Mouse (Mus musculus): ENCODE measurements at regions not wholly inside any gene's neighbourhood (a gene's known extent, or its start where the extent isn't known, plus 50 kb on each side); places are given as distances from the start of the nearest gene placed in this dataset.

GRCm38 (mm10) chr5:75762374-75762773 is 187.7 kb downstream of the Kit start:
- Histone ChIP-seq H3K9me3 (ENCODE audit: control insufficient read depth, low read length) (no peaks in the 10 kb centered on the region), H3K9ac (replicated peaks; ENCODE audit: low read depth, low read length) (no peak overlapping the region), H3K36me3 (ENCODE audit: control insufficient read depth, insufficient read depth, low read length) (no peaks in the 10 kb centered on the region), H3K4me3 (ENCODE audit: low read depth, low read length) (no peak overlapping the region), H3K4me1 (ENCODE audit: control insufficient read depth, insufficient read depth, low read length) (no peaks in the 10 kb centered on the region), H3K27me3 (ENCODE audit: control insufficient read depth, insufficient read depth, low read length) (no peaks in the 10 kb centered on the region), H3K27ac (ENCODE audit: low read depth, low read length) (peak overlapping the region; percentile 22; the same call in 1 of the 2 replicates), H3K4me2 (ENCODE audit: low read depth, low read length) (no peak overlapping the region)
- 74% methylated on average over 6 of the region's 6 CpGs for whole genome bisulfite sequencing
- peak; percentile 51; the same call in 1 of the 2 replicates for ATAC-seq (ENCODE audit: low read depth)

DNA sequence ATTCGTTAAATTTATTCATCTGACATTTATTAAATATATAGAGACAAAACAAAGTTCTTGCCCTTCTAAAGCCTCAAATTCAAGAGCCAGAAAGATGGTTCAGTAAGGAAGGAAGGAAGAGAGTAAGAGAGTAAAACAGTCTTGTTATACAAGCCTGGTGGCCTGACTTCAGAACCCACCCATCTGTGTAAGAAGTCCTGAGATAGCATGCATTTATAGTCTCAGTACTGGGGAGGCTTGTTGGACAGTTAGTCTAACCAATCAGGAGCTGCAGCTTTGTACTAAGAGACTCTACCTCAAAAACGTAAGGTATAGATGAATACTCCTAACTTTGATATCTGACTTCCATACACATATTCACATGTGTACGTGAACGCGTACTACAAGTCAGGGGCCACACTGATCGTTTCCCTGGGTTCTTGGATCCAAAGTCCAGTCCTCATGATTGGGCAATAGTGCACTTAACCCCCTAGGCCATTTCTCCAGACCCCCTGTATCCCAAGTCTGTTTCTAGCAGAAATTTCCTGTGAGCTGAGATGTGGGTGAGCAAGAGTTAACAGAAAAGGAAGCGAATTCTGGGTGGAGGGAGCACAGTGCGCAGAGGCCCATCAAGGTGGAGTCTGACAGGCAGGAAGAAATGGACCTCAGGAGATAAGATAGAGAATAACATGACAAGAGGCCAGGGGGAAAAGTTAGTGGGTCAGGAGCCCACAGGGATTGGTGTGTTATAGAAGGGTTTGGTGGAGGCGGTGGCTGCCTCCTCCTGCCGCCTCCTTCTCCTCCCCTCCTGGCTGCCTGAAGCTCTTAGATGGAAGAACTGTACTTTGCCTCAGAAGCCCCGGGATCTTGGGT is 187.0 kb downstream of the Kit start:
- Histone ChIP-seq H3K27me3 (ENCODE audit: control insufficient read depth, insufficient read depth, low read length) (no peaks in the 10 kb centered on the region), H3K4me2 (ENCODE audit: low read depth, low read length) (no peak overlapping the region), H3K4me1 (ENCODE audit: control insufficient read depth, insufficient read depth, low read length) (no peaks in the 10 kb centered on the region), H3K9ac (replicated peaks; ENCODE audit: low read depth, low read length) (no peak overlapping the region), H3K4me3 (ENCODE audit: low read depth, low read length) (no peak overlapping the region), H3K27ac (ENCODE audit: low read depth, low read length) (no peak overlapping the region), H3K9me3 (ENCODE audit: control insufficient read depth, low read length) (no peaks in the 10 kb centered on the region), H3K36me3 (ENCODE audit: control insufficient read depth, insufficient read depth, low read length) (no peaks in the 10 kb centered on the region)
- ATAC-seq (ENCODE audit: low read depth): no peak
- 85% methylated on average over 10 of the region's 11 CpGs for WGBS

DNA sequence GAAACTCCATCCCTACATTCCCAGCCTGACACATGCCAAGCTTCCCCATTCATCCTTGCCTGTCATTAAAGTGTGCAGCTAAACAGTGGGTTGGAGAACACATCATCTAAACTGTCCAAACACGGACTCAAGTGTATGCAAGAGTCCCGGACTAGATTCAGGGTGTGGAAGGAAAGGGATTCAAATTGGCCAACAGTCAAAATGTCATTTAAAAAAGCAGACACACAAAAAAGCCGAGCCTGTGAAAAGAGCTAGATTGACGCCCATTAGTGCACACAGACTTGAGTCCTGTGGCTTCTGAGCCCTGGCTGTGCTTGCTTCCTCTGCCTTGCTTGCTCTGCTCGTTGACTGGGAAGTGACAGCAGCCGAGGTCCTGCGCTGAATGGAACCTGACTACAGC is 181.5 kb downstream of the Kit start:
- Histone ChIP-seq H3K4me1 (ENCODE audit: control insufficient read depth, insufficient read depth, low read length) (no peaks in the 10 kb centered on the region), H3K27me3 (ENCODE audit: control insufficient read depth, insufficient read depth, low read length) (no peaks in the 10 kb centered on the region), H3K4me3 (ENCODE audit: low read depth, low read length) (no peak overlapping the region), H3K4me2 (ENCODE audit: low read depth, low read length) (no peak overlapping the region), H3K9me3 (ENCODE audit: control insufficient read depth, low read length) (no peaks in the 10 kb centered on the region), H3K36me3 (ENCODE audit: control insufficient read depth, insufficient read depth, low read length) (no peaks in the 10 kb centered on the region), H3K9ac (replicated peaks; ENCODE audit: low read depth, low read length) (no peak overlapping the region), H3K27ac (ENCODE audit: low read depth, low read length) (no peak overlapping the region)
- 69% methylated on average over 7 of the region's 7 CpGs for whole genome bisulfite sequencing
- ATAC-seq (ENCODE audit: low read depth): no peak

GRCm38 (mm10) chr5:75754356-75754755 is 179.6 kb downstream of the Kit start:
- H3K4me3 ChIP-seq (ENCODE audit: low read depth, low read length): no peak overlapping the region
- no peak overlapping the region for H3K4me2 ChIP-seq (ENCODE audit: low read depth, low read length)
- H3K4me1 ChIP-seq (ENCODE audit: control insufficient read depth, insufficient read depth, low read length): no peaks in the 10 kb centered on the region
- WGBS: 40% methylated on average over 7 of the region's 7 CpGs
- no peaks in the 10 kb centered on the region for H3K36me3 ChIP-seq (ENCODE audit: control insufficient read depth, insufficient read depth, low read length)
- no peak for ATAC-seq (ENCODE audit: low read depth)
- H3K9ac ChIP-seq (replicated peaks; ENCODE audit: low read depth, low read length): no peak overlapping the region
- H3K27me3 ChIP-seq (ENCODE audit: control insufficient read depth, insufficient read depth, low read length): no peaks in the 10 kb centered on the region
- H3K27ac ChIP-seq (ENCODE audit: low read depth, low read length): no peak overlapping the region; the same call in 1 of the 2 replicates
- H3K9me3 ChIP-seq (ENCODE audit: control insufficient read depth, low read length): no peaks in the 10 kb centered on the region

DNA sequence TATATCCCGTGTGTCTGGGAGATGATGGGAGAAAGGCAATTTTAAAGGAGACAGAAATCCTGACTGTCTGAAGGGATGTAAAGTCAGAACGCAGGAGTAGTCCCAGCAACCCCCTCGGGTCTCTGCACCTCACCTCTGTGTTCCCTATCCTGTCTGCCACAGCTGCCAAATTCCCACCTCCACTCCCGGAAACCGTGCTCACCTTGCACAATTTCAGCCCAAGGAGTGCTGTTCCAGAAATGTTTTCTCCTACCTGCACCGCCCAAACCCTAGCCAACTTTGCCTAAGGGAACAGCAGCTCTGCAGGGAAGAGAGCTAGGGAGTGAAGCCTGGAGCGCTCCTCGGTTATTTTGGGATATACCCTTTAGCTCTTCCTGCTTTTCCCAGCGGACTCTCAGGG is 170.6 kb downstream of the Kit start:
- Histone ChIP-seq H3K9me3 (ENCODE audit: control insufficient read depth, low read length) (no peaks in the 10 kb centered on the region), H3K4me3 (ENCODE audit: low read depth, low read length) (no peak overlapping the region), H3K4me2 (ENCODE audit: low read depth, low read length) (no peak overlapping the region), H3K36me3 (ENCODE audit: control insufficient read depth, insufficient read depth, low read length) (no peaks in the 10 kb centered on the region), H3K9ac (replicated peaks; ENCODE audit: low read depth, low read length) (no peak overlapping the region), H3K27ac (ENCODE audit: low read depth, low read length) (no peak overlapping the region), H3K27me3 (ENCODE audit: control insufficient read depth, insufficient read depth, low read length) (no peaks in the 10 kb centered on the region), H3K4me1 (ENCODE audit: control insufficient read depth, insufficient read depth, low read length) (no peaks in the 10 kb centered on the region)
- 85% methylated on average over 9 of the region's 9 CpGs for WGBS
- ATAC-seq (ENCODE audit: low read depth): no peak

GRCm38 (mm10) chr5:75744475-75745045 is 169.8 kb downstream of the Kit start:
- WGBS: 13% methylated on average over 5 of the region's 6 CpGs
- H3K4me2 ChIP-seq (ENCODE audit: low read depth, low read length): no peak overlapping the region
- H3K4me1 ChIP-seq (ENCODE audit: control insufficient read depth, insufficient read depth, low read length): no peaks in the 10 kb centered on the region
- H3K4me3 ChIP-seq (ENCODE audit: low read depth, low read length): no peak overlapping the region
- H3K9me3 ChIP-seq (ENCODE audit: control insufficient read depth, low read length): no peaks in the 10 kb centered on the region
- H3K27me3 ChIP-seq (ENCODE audit: control insufficient read depth, insufficient read depth, low read length): no peaks in the 10 kb centered on the region
- H3K9ac ChIP-seq (replicated peaks; ENCODE audit: low read depth, low read length): no peak overlapping the region
- no peaks in the 10 kb centered on the region for H3K36me3 ChIP-seq (ENCODE audit: control insufficient read depth, insufficient read depth, low read length)
- no peak overlapping the region for H3K27ac ChIP-seq (ENCODE audit: low read depth, low read length)
- no peak for ATAC-seq (ENCODE audit: low read depth)

DNA sequence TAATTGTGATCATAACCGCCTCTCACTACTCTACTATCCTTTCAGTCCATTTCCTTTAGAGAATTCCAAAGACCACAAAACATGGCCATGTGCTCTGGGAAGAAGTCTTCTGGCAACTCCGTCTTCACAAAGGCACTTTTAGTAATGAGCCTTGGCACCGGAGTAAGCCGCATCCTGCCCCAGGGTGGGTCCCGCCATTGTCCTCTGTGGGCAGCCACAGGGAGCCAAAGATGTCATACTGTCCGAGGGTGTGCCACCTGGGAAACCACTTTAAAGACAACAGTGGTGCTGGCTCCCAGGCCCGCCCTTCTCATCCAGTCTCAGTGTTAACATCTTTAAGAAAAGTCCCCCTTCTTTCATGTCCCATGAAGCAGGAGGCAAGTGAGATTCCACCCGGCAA is 164.6 kb downstream of the Kit start:
- whole genome bisulfite sequencing: 52% methylated on average over 8 of the region's 8 CpGs
- Histone ChIP-seq H3K27me3 (ENCODE audit: control insufficient read depth, insufficient read depth, low read length) (no peaks in the 10 kb centered on the region), H3K4me2 (ENCODE audit: low read depth, low read length) (no peak overlapping the region), H3K4me1 (ENCODE audit: control insufficient read depth, insufficient read depth, low read length) (no peaks in the 10 kb centered on the region), H3K4me3 (ENCODE audit: low read depth, low read length) (no peak overlapping the region), H3K36me3 (ENCODE audit: control insufficient read depth, insufficient read depth, low read length) (no peaks in the 10 kb centered on the region), H3K9me3 (ENCODE audit: control insufficient read depth, low read length) (no peaks in the 10 kb centered on the region), H3K9ac (replicated peaks; ENCODE audit: low read depth, low read length) (no peak overlapping the region), H3K27ac (ENCODE audit: low read depth, low read length) (no peak overlapping the region; the same call in 1 of the 2 replicates)
- ATAC-seq (ENCODE audit: low read depth): no peak

- ATAC-seq (ENCODE audit: low read depth): no peak
- H3K4me3 ChIP-seq (ENCODE audit: low read depth, low read length): no peak overlapping the region
- H3K9ac ChIP-seq (replicated peaks; ENCODE audit: low read depth, low read length): no peak overlapping the region
- no peaks in the 10 kb centered on the region for H3K27me3 ChIP-seq (ENCODE audit: control insufficient read depth, insufficient read depth, low read length)
- no peaks in the 10 kb centered on the region for H3K4me1 ChIP-seq (ENCODE audit: control insufficient read depth, insufficient read depth, low read length)
- H3K27ac ChIP-seq (ENCODE audit: low read depth, low read length): no peak overlapping the region
- H3K9me3 ChIP-seq (ENCODE audit: control insufficient read depth, low read length): no peaks in the 10 kb centered on the region
- H3K36me3 ChIP-seq (ENCODE audit: control insufficient read depth, insufficient read depth, low read length): no peaks in the 10 kb centered on the region
- no peak overlapping the region for H3K4me2 ChIP-seq (ENCODE audit: low read depth, low read length)
- 47% methylated on average over 2 of the region's 2 CpGs for WGBS
Observed at GRCm38 (mm10) chr5:75738445-75738844, 163.7 kb downstream of the Kit start.

DNA sequence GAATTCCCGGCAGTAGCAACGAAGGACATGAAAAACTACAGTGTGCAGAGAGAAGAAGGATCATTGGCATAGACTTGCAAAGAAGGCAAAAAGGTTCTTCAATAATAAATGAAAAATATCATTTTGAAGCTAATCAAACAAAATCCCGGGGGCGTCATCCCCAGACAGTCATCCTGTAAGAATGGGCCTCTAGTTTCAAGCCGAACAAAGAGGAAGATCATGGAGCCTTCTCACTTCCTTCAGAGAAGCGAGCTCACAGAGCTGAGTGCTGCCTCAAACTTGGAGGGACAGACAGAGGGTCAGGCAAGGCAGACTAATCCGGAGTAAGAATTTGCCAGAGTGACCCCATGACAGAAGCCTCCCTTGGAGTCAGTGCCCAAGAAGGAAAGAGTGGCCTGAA is 163.0 kb downstream of the Kit start:
- Histone ChIP-seq H3K9me3 (ENCODE audit: control insufficient read depth, low read length) (no peaks in the 10 kb centered on the region), H3K4me3 (ENCODE audit: low read depth, low read length) (no peak overlapping the region), H3K27ac (ENCODE audit: low read depth, low read length) (no peak overlapping the region), H3K27me3 (ENCODE audit: control insufficient read depth, insufficient read depth, low read length) (no peaks in the 10 kb centered on the region), H3K4me1 (ENCODE audit: control insufficient read depth, insufficient read depth, low read length) (no peaks in the 10 kb centered on the region), H3K36me3 (ENCODE audit: control insufficient read depth, insufficient read depth, low read length) (no peaks in the 10 kb centered on the region), H3K9ac (replicated peaks; ENCODE audit: low read depth, low read length) (no peak overlapping the region), H3K4me2 (ENCODE audit: low read depth, low read length) (no peak overlapping the region)
- WGBS: 81% methylated on average over 7 of the region's 7 CpGs
- no peak for ATAC-seq (ENCODE audit: low read depth)
